Comparison of ENCODE assay signal across 20 mouse cellular contexts in genomic region chr11:77505291-77505980, GRCm38 (mm10). TPM values are rescaled to one million over a fixed set of nuclear protein-coding genes. Genes with fewer than 3 reads are reported as not detected.
A peak's percentile ranks its signal among the peaks of the same experiment; 100 is the strongest.
DNase-seq lines count a peak whose midpoint lies in the region; ATAC-seq lines count a peak whose summit lies in the region.
"Had no signal": no experiment of that assay in that cellular context is flagged by ENCODE, and none has a peak within 500 bp of the region (broad histone marks: within the 10 kb centered on the region; RNA-seq: fewer than 3 reads in every experiment).

No protein-coding gene starts in this region.

- no peak overlapping the region for H3K4me3 ChIP-seq in forebrain, embryonic 11.5 days (ENCODE audit: low read depth, low read length)
- H3K4me3 ChIP-seq in forebrain, embryonic 15.5 days: no peak overlapping the region
- 0 out of 2 replicates have a peak overlapping the region, but pooled peaks have one; percentile 2 for H3K4me3 ChIP-seq in midbrain, embryonic 10.5 days
- H3K4me3 ChIP-seq in midbrain, embryonic 15.5 days: no peak overlapping the region
- H3K4me3 ChIP-seq: embryonic facial prominence, embryonic 12.5 days; erythroblast, embryonic 14.5 days; forebrain, embryonic 13.5 days; heart, embryonic 10.5 days; hindbrain, embryonic 15.5 days; midbrain, embryonic 12.5 days had no signal

- no peaks in the 10 kb centered on the region for H3K9me3 ChIP-seq in forebrain, embryonic 11.5 days (ENCODE audit: control insufficient read depth, low read length)
- H3K9me3 ChIP-seq in forebrain, embryonic 15.5 days: no peaks in the 10 kb centered on the region
- no peaks in the 10 kb centered on the region for H3K9me3 ChIP-seq in midbrain, embryonic 10.5 days (replicated peaks)
- no peaks in the 10 kb centered on the region for H3K9me3 ChIP-seq in midbrain, embryonic 15.5 days
- H3K9me3 ChIP-seq: embryonic facial prominence, embryonic 12.5 days; forebrain, embryonic 13.5 days; heart, embryonic 10.5 days; hindbrain, embryonic 15.5 days; midbrain, embryonic 12.5 days had no signal

- no peak overlapping the region for H3K9ac ChIP-seq in forebrain, embryonic 11.5 days (ENCODE audit: low read length)
- H3K9ac ChIP-seq in forebrain, embryonic 15.5 days (replicated peaks): no peak overlapping the region
- H3K9ac ChIP-seq in midbrain, embryonic 15.5 days: no peak overlapping the region
- H3K9ac ChIP-seq: embryonic facial prominence, embryonic 12.5 days; forebrain, embryonic 13.5 days; hindbrain, embryonic 15.5 days; liver, postnatal 0 days; midbrain, embryonic 12.5 days had no signal

- no peaks in the 10 kb centered on the region for H3K27me3 ChIP-seq in forebrain, embryonic 11.5 days (ENCODE audit: control insufficient read depth, insufficient read depth, low read length)
- H3K27me3 ChIP-seq in forebrain, embryonic 15.5 days: no peaks in the 10 kb centered on the region
- peaks cover 21% of the 10 kb centered on the region for H3K27me3 ChIP-seq in midbrain, embryonic 10.5 days (ENCODE audit: low read depth, poor library complexity, severe bottlenecking)
- H3K27me3 ChIP-seq in midbrain, embryonic 15.5 days (replicated peaks): no peaks in the 10 kb centered on the region
- H3K27me3 ChIP-seq: embryonic facial prominence, embryonic 12.5 days; forebrain, embryonic 13.5 days; hindbrain, embryonic 15.5 days; midbrain, embryonic 12.5 days had no signal

- H3K36me3 ChIP-seq in forebrain, embryonic 11.5 days (ENCODE audit: control insufficient read depth, insufficient read depth, low read length): peaks cover 3% of the 10 kb centered on the region; the same call in 1 of the 2 replicates
- H3K36me3 ChIP-seq in forebrain, embryonic 15.5 days: peaks cover 64% of the 10 kb centered on the region
- peaks cover 99% of the 10 kb centered on the region for H3K36me3 ChIP-seq in midbrain, embryonic 10.5 days
- H3K36me3 ChIP-seq in midbrain, embryonic 15.5 days (replicated peaks): peaks cover 48% of the 10 kb centered on the region

- H3K4me1 ChIP-seq in forebrain, embryonic 11.5 days (replicated peaks; ENCODE audit: control insufficient read depth, insufficient read depth, low read length): 0 out of 2 replicates have a peak, but pooled peaks cover 2% of the 10 kb centered on the region
- H3K4me1 ChIP-seq in forebrain, embryonic 15.5 days: peaks cover 14% of the 10 kb centered on the region
- peaks cover 29% of the 10 kb centered on the region for H3K4me1 ChIP-seq in midbrain, embryonic 10.5 days
- peaks cover 19% of the 10 kb centered on the region for H3K4me1 ChIP-seq in midbrain, embryonic 15.5 days

- peak; percentile 21 for DNase-seq in cerebellum, adult 11 months
- peak; percentile 46 for DNase-seq in forebrain, embryonic 11.5 days (ENCODE audit: low spot score)
- no peak for DNase-seq in midbrain, embryonic 10.5 days (ENCODE audit: low spot score)
- no peak for DNase-seq in retina, postnatal 1 day
- DNase-seq: adrenal gland, postnatal 10 days; liver, postnatal 0 days; thymus, postnatal 25 days had no signal

- no peak overlapping the region for H3K27ac ChIP-seq in forebrain, embryonic 11.5 days (ENCODE audit: low read depth, low read length)
- no peak overlapping the region for H3K27ac ChIP-seq in forebrain, embryonic 15.5 days (replicated peaks)
- no peak overlapping the region for H3K27ac ChIP-seq in midbrain, embryonic 10.5 days (replicated peaks)
- H3K27ac ChIP-seq in midbrain, embryonic 15.5 days: no peak overlapping the region
- H3K27ac ChIP-seq: embryonic facial prominence, embryonic 12.5 days; forebrain, embryonic 13.5 days; heart, embryonic 10.5 days; hindbrain, embryonic 15.5 days; midbrain, embryonic 12.5 days had no signal

- WGBS in forebrain, embryonic 11.5 days: 89% methylated on average over 22 of the region's 22 CpGs
- WGBS in forebrain, embryonic 15.5 days: 90% methylated on average over 22 of the region's 22 CpGs
- 91% methylated on average over 22 of the region's 22 CpGs for WGBS in midbrain, embryonic 10.5 days
- WGBS in midbrain, embryonic 15.5 days: 91% methylated on average over 22 of the region's 22 CpGs

- no peak for ATAC-seq in cerebellum, adult (ENCODE audit: insufficient number of reproducible peaks, low FRiP score, low TSS enrichment)
- no peak for ATAC-seq in forebrain, embryonic 11.5 days (replicated peaks; ENCODE audit: low FRiP score)
- ATAC-seq in forebrain, embryonic 15.5 days (replicated peaks): no peak
- ATAC-seq in midbrain, embryonic 15.5 days (replicated peaks): no peak
- ATAC-seq: forebrain, embryonic 13.5 days; liver, postnatal 0 days had no signal

- H3K4me2 ChIP-seq in forebrain, embryonic 11.5 days (ENCODE audit: low read depth, low read length, severe bottlenecking): no peak overlapping the region
- no peak overlapping the region for H3K4me2 ChIP-seq in forebrain, embryonic 15.5 days (replicated peaks)
- no peak overlapping the region for H3K4me2 ChIP-seq in midbrain, embryonic 15.5 days
- H3K4me2 ChIP-seq: embryonic facial prominence, embryonic 12.5 days; forebrain, embryonic 13.5 days; hindbrain, embryonic 15.5 days; liver, embryonic 11.5 days; midbrain, embryonic 12.5 days had no signal

RNA-seq across cellular contexts. Expression of gene Abhd15, which starts 9.5 kb away (rescaled TPM):
- polyA plus RNA-seq in forebrain, embryonic 11.5 days (2014; fragmentation: Nextera tagmentation; extraction: Ambion mirVana): 3.3 TPM in 2 replicates
- 1.9 and 2.4 TPM in 2 replicates for polyA plus RNA-seq in forebrain, embryonic 15.5 days (2015; fragmentation: Nextera tagmentation; extraction: Ambion mirVana)
- polyA plus RNA-seq in midbrain, embryonic 10.5 days (2016; fragmentation: Nextera tagmentation; extraction: Ambion mirVana): 3.9 and 4.2 TPM in 2 replicates
- polyA plus RNA-seq in midbrain, embryonic 15.5 days (2015; fragmentation: Nextera tagmentation; extraction: Ambion mirVana): 2.2 and 2.6 TPM in 2 replicates

RNA-seq across cellular contexts. Expression of gene Trp53i13, which starts 10.3 kb away (rescaled TPM):
- polyA plus RNA-seq in forebrain, embryonic 11.5 days (2014; fragmentation: Nextera tagmentation; extraction: Ambion mirVana): 32.2 and 35.8 TPM in 2 replicates
- 15.0 and 19.5 TPM in 2 replicates for polyA plus RNA-seq in forebrain, embryonic 15.5 days (2015; fragmentation: Nextera tagmentation; extraction: Ambion mirVana)
- 31.3 and 36.5 TPM in 2 replicates for polyA plus RNA-seq in midbrain, embryonic 10.5 days (2016; fragmentation: Nextera tagmentation; extraction: Ambion mirVana)
- 12.7 and 16.7 TPM in 2 replicates for polyA plus RNA-seq in midbrain, embryonic 15.5 days (2015; fragmentation: Nextera tagmentation; extraction: Ambion mirVana)

RNA-seq across cellular contexts. Expression of gene Git1, which starts 12.1 kb away (rescaled TPM):
- polyA plus RNA-seq in forebrain, embryonic 11.5 days (2014; fragmentation: Nextera tagmentation; extraction: Ambion mirVana): 19.2 and 21.2 TPM in 2 replicates
- 14.4 and 15.9 TPM in 2 replicates for polyA plus RNA-seq in forebrain, embryonic 15.5 days (2015; fragmentation: Nextera tagmentation; extraction: Ambion mirVana)
- 10.9 and 11.7 TPM in 2 replicates for polyA plus RNA-seq in midbrain, embryonic 10.5 days (2016; fragmentation: Nextera tagmentation; extraction: Ambion mirVana)
- 17.9 and 19.0 TPM in 2 replicates for polyA plus RNA-seq in midbrain, embryonic 15.5 days (2015; fragmentation: Nextera tagmentation; extraction: Ambion mirVana)

RNA-seq across cellular contexts. Expression of gene Gm10392, which starts 13.6 kb away (rescaled TPM):
- polyA plus RNA-seq in forebrain, embryonic 11.5 days (2014; fragmentation: Nextera tagmentation; extraction: Ambion mirVana): 0.19 TPM in 1 of 2 replicates, not detected in the other
- not detected in 2 replicates for polyA plus RNA-seq in forebrain, embryonic 15.5 days (2015; fragmentation: Nextera tagmentation; extraction: Ambion mirVana)
- 0.12 TPM in 1 of 2 replicates, not detected in the other for polyA plus RNA-seq in midbrain, embryonic 10.5 days (2016; fragmentation: Nextera tagmentation; extraction: Ambion mirVana)
- polyA plus RNA-seq in midbrain, embryonic 15.5 days (2015; fragmentation: Nextera tagmentation; extraction: Ambion mirVana): not detected in 2 replicates
- polyA plus RNA-seq: embryonic facial prominence, embryonic 12.5 days; erythroblast, embryonic 14.5 days; gonadal fat pad, adult 2 months; heart, embryonic 10.5 days; intestine, embryonic 14.5 days; limb, embryonic 11.5 days; liver, embryonic 11.5 days; midbrain, embryonic 12.5 days had no signal

RNA-seq across cellular contexts. Expression of gene Ankrd13b, which starts 16.0 kb away (rescaled TPM):
- 19.0 and 22.0 TPM in 2 replicates for polyA plus RNA-seq in forebrain, embryonic 11.5 days (2014; fragmentation: Nextera tagmentation; extraction: Ambion mirVana)
- 37.3 and 41.8 TPM in 2 replicates for polyA plus RNA-seq in forebrain, embryonic 15.5 days (2015; fragmentation: Nextera tagmentation; extraction: Ambion mirVana)
- 7.4 and 11.8 TPM in 2 replicates for polyA plus RNA-seq in midbrain, embryonic 10.5 days (2016; fragmentation: Nextera tagmentation; extraction: Ambion mirVana)
- 46.1 and 46.2 TPM in 2 replicates for polyA plus RNA-seq in midbrain, embryonic 15.5 days (2015; fragmentation: Nextera tagmentation; extraction: Ambion mirVana)

Comparison
In these comparisons a context has a peak if more than half of its experiments do, and no peak if none do; other contexts are left out.
1. DNase-seq: peak in cerebellum, adult 11 months (single experiment) and forebrain, embryonic 11.5 days (single experiment); none in midbrain, embryonic 10.5 days (single experiment) and retina, postnatal 1 day (single experiment).